Mouse (Mus musculus) T-helper 2 cell (primary cell): ENCODE measurements at regions not wholly inside any gene's neighbourhood (a gene's known extent, or its start where the extent isn't known, plus 50 kb on each side); places are given as distances from the start of the nearest gene placed in this dataset.
"Not testable (repeated sequence)": the region's sequence is repeated elsewhere in the genome, so short reads cannot be mapped to it uniquely, and the experiment has no call there.

Experiments
- in situ Hi-C: fragments of 300-600 bp; cut with MboI, MseI; formaldehyde crosslinking; loops from one replicate; pipeline ENCODE4 v1.15.1; 2025; ENCODE audit warnings: high pct_unique_total_duplicates

DNA sequence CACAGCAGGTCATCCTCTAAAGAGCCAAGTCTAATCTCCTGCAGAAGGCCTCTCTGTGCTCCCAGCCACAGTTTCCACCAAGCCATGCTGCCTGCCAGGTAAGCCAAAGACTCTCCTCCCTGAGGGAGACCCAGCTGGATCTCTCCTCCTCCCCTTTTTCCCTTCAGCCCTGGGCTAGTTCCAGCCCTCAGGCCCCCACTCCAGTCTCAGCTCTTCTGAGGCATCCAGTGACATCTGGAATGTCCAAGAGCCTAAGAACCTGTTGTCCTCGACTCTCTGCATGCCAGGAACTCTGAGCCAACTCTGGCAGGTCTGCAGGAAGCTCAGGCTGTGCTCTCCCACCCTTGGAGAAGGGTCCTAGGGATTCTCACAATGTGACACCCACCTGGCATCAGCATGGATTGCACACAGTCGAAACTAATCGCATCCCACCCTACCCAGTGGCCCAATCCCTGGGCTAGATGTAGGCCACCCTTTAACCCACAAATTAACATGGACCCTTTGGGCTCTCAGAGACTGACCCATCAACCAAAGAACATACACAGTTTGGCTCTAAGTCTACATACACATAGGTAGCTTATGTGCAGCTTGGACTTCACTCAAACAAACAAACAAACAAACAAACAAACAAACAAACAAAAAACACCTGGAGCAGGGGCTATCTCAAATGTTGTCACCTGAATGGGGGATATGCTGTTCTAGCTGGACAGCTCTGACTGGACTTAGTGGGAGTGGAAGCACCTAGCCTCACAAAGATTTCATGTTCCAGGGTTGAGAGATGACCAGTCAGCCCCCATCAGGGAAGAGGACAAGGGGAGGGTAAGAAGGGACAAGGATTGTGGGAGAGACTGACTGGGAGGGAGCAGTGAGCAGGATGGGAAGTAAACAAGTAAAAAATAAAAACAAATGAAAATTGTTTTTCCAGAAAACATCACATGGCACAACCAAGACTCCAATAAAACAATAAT is 57.9 kb upstream of the Zfp709 start:
- in situ Hi-C loops, result not testable (repeated sequence)

DNA sequence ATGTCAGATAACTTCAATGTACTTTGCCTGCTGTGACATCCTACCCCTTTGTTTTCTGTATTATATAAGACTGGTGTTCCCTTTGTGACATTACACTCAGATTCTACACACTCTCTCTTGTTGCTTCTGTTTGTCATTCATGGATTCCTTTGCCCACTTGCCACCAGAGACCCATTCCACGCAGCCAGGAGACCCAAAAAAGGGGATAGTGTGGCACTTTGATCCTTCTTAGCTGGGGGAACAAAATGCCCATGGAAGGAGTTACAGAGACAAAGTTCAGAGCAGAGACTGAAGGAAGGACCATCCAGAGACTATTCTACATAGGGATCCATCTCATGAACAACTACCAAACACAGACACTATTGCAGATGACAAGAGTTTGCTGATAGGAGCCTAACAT is 59.1 kb upstream of the Zfp709 start:
- in situ Hi-C loops, result not testable (repeated sequence)

DNA sequence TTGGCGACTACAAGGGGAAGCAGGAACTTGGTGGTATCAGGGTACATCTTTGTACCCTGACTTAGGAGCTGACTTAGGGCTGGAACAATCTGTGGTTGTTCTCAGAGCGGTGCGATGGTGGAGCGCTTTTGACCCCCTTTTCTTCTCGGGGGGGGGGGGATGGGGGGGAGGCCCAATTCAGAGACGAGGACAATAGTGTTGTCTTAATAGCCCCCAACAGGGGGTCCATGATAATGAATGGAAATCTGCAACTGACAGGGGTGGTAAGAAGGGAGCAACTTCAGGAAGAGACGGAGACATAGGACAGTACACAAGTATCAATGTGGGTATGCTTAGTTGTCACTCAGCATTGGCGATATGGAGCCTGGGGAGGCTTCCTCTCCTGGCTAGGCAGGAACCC is 61.9 kb upstream of the Zfp709 start:
- in situ Hi-C loops, result not testable (repeated sequence)

DNA sequence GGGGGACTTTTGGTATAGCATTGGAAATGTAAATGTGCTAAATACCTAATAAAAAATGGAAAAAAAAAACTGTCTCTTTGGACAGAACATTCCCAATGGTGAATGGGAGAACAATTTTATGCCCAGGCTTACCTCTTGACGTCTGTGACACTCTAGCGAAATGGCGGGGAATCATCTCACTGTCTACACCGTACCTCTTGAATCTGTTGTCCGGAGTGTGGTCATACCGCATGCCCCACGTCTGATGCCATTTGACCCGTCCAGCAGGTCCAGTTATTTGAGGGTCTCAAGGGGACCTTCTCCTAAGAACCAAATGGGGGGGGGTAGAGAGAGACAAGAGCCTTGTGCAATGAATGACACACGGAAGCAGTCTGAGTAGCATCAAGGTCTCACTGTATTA is 62.4 kb upstream of the Zfp709 start:
- in situ Hi-C loops, result not testable (repeated sequence)

DNA sequence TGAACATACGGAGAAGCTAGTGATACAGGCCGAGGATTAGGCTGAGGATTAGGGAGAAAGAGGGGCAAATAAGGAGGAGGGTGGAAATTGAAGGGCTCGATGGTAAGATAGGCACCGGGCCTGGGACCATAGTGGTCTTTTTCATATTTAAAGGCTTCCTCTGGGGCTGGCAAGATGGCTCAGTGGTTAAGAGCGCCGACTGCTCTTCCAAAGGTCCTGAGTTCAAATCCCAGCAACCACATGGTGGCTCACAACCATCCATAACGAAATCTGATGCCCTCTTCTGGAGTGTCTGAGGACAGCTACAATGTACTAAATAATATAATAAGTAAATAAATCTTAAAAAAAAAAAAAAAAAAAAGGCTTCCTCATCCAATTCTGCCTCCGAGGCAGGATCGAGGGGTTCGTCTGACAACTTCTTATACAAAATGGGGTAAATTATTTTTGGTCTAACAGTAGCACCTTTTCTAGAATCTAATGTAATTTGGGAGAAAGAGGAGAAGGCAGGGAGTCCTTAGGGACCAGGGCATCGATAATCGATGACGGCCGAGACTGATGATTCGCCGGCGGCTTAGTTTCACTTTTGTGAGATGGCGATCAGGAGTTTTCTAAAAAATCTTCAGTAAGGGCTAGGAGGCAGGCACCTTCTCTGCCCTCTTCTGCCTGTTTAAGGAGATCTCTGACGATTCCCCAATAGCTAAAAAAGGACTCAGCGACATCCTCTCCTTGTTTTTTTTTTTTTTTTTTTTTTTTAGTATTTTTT is 65.4 kb upstream of the Zfp709 start:
- in situ Hi-C loops, result not testable (repeated sequence)

DNA sequence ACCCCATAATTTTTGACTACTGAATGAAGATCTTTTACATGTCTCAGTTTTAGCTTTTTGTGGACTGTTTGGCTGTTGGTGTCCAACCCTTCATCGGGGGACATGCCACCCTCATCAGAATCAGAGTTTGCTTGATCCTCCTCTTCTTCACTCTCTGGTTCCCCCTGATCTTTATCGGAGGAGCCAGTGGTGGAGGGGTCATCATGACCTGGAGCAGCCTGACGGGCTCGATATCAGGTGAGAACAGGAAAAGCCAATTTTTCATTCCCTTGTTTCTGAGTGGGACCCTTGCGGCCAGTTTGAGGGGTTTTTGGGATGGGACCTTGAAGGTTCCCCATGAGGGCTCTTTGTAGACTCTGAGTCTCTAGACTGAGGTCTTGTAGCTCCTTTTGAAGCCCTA is 66.0 kb upstream of the Zfp709 start:
- in situ Hi-C loops, result not testable (repeated sequence)

DNA sequence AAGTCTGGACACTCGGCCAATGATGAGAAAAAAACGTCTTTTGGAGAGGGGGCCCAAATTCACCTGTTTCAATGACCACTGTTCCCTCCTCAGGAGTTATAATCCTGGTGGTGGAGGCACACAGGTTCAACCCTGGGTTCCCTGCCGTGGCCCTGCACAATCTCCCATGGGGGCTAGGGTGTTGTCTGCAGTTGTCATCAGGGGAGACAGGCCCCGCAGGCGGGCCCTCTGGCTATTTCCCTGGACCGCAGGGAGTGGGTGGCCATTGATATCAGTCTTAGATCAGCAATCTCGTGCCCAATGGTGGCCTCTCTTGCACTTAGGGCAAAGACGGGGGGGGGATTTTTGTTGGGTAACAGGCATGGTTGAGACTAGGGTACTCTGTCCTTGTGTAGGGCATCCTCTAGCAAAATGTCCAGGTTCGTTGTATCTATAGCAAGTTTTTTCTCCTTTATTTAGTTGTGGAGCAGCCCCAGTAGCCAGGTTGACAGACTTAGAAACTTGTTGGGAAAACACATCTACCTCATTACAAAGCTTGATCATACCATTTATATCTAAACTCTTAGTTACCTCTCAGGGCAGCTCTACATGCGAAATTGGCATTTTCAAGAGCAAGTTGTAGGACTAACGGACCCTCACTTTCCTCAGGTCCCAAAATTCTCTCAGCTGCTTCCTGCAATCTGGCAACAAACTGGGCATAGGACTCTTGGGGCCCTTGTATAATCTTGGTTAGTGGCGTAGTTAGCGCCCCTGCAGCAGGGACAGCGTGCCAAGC is 66.9 kb upstream of the Zfp709 start:
- in situ Hi-C loops, result loop anchor here (5.0 kb wide), 2 partner anchors 42 to 683 kb away; no protein-coding TSS in a partner anchor

DNA sequence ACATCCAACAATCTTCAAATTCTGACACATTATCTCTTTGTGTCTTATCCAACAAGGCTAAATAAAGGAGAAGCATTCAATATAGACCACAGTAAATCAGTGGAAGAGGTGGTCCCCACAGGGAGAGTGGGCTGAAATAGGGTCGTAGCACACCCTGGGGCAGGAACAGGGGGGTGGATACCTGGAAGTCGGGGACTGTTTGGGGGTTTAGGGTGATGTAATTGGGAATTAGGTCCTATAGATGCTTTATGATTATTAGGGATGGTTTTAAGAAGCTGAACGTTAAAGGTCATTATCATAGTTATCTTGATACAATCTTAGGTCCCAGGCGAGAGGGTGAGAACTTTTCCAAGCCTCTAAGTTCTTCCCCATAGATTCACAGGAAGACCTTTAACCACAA is 67.9 kb upstream of the Zfp709 start:
- in situ Hi-C loops, result loop anchor here (5.0 kb wide), 2 partner anchors 43 to 682 kb away; no protein-coding TSS in a partner anchor

DNA sequence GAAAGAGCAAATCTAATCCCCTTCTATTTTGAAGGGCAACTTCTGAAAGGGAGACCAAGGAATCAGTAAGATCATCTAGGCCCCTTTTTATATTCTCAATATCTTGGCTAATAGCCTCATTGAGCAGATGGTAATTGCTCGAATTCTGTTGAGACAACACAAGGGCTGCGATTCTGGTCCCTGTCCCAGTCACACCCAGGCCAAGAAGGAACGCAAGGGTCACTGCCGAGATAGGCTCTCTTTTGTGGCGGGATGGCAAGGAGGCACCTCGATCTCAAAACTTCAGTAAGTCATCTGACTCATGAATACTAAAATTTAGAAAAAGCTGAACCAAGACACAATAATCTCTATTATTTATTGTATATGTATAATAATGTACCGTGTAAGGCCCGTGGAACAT is 68.6 kb upstream of the Zfp709 start:
- in situ Hi-C loops, result loop anchor here (5.0 kb wide), 2 partner anchors 44 to 681 kb away; no protein-coding TSS in a partner anchor

DNA sequence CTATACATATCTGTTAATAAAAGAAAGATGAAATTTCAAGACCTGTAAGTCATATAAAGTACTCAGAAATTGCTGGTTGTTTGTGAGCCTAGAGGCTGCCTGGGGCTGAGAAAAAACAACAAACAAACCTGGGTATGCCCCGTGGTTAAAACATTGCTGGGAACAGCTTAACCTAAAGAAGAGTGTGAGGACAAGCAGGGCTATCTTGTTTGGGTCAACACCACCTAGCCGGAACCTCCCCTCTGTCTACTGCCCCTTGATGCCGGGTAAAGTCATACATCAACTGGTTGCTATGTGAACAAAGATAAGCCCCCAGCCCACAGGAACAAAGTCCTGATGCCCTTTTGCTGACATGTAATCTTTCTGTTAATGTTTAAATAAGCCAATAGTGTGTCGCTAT is 74.0 kb upstream of the Zfp709 start:
- in situ Hi-C loops, result not testable (repeated sequence)

DNA sequence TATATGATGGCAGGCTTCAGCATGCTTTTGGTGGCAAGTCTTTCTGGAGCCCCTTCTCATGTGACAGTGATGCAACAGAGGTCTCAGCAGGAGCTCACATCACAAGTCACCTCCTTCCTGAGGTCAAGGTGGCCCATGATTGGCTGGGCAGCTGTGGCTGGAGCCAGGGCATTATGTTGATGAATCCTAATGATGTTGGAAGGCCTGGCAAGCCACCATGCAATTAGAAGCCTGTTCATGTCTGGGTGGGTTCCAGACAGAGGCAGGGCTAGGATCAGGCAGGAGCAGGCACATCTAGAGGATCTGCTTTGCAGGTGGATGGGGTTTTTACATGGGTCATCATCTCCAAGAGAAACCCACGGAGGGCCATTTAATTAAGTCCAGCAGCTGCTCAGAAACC is 77.2 kb upstream of the Zfp709 start:
- in situ Hi-C loops, result not testable (repeated sequence)

DNA sequence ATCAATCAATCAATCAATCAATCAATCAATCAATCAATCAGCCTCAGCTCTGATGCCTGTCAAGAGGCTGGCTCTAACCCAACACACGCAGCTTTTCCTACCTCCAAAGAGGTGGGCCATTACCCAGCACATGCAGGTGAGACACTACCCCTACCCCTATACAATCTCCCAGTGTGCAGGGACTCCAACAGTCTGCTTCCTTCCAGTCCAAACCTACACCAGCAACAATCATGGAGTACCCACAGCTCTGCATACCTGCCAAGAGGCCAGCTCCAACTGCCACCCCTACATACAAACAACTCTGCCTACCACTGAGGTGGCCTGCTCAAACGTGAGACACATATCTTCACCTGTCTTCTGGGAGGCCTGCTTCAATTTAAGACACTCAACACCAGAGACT is 76.7 kb upstream of the Fcho1 start:
- in situ Hi-C loops, result not testable (repeated sequence)

DNA sequence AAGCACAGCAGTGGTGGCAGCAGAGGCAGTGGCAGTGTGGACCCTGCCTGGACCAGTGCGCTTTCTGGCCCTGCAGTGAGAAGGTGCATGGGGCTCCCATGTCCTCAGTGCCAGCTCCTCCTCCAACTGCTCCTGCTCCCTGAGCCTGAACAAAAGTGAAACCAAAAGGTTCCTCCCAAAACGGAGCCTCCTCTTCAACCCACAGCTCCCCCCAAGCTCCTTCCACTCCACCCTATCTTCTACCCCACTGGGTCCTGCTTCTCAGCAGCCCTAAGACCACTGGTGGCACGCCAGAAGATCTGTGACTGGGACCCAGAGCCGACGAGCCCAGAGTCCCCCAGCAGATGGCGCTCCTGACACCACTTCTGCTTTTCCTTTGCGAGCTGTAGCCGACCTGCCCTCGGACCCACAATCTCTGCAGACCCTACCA is 63.5 kb upstream of the Fcho1 start:
- in situ Hi-C loops, result not testable (repeated sequence)

DNA sequence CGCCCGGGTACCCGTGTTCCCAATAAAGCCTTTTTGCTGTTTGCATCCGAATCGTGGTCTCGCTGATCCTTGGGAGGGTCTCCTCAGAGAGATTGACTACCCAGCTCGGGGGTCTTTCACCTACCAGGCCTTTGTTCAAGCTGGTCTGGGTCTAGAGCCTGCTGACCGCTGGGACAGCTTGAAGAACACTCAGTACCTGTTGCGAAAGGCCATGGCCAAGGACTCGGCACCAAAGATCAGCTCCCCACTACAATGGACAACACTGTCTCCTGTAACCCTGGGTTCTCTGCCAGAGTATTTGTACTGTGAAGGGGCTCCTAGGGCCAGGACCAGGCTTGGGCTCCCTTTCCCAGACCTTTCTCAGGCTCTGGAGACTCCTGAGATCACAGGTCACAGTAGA is 55.1 kb upstream of the Fcho1 start:
- in situ Hi-C loops, result not testable (repeated sequence)

DNA sequence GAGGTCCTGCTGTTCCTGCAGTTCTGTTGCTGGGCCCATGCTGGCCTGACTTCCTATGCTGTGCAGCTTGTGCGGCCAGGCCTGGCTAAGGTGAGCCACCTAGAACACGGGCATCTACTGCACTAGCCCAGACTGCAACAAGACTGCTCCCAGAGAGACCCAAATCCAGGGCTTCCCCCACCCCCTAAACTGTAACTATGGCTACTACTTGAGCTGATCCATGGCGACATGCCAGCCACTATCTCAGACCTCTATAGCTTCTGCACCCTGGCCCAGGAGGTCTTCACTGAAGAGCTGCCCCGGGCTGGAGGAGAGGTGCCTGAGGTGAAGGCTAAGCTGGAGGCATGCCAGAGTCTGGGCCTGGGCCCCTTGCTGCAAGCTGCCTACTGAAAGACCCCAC is 54.3 kb upstream of the Fcho1 start:
- in situ Hi-C loops, result not testable (repeated sequence)

DNA sequence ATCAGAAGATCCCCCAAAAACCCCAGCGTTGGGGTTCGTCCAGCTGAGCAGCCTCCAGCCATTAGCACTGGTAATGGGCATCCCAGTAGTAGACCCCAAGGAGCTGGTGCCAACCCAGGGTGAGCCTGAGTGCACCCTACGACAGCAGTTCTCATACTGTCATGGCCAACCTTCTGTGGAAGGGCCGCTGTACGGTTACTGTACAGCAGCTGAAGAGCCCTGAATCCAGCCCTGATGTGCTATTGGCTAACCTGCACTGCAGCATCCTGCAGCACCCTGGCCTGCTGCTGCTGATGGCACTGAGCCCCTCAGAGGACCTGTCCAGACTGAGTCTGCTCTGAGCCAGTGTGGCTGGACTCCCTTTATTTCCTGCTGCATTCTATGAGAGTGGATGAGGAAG is 53.9 kb upstream of the Fcho1 start:
- in situ Hi-C loops, result not testable (repeated sequence)

DNA sequence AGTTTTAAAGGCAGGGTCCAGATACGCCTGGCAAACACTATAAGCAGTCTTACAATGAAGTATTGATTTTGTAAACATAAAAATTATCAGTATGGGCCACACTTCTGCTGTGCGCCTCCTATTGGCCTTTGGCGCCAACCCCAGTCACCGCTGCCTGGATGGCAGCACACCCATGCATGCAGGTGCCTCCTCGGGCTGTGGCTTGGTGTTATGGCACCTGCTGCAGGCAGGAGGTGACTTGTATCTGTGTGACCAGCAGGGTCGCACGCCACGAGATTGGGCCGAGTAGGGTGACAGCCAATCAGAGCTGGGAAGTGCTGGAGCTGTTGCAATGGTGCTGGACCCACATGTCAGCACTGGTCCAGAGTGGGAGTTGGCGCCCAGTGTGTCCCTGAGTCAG is 53.4 kb upstream of the Fcho1 start:
- in situ Hi-C loops, result no loop called here
